Mouse (Mus musculus): ENCODE measurements around the gene Il9. TPM values are rescaled to one million over a fixed set of nuclear protein-coding genes. Genes with fewer than 3 reads are reported as not detected.

Gene Il9
- polyA plus RNA-seq, 1 experiment, result not detected

DNA sequence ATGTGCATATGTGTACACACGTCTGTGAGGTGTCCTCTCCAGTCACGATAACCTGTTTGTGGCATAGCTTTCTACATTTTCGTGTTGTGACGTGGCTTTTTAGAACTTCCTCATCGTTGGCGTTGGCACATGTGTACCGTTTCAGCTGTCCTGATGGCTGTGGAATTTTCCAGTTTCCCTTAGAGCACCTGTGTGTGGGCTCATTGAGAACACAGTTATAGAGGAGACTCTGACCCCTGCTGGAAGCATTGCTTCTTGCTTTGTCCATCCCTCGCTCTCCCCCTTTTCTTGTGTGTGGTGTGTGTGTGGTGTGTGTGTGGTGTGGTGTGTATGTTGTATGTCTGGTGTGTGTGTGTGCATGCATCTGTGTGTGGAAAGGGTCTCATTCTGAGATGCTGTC lies 32.0 kb downstream of the Il9 start:
- WGBS, result 32% methylated on average over 8 of the region's 8 CpGs
- H3K4me3 ChIP-seq (replicated peaks; ENCODE audit: insufficient read depth, low read depth, low read length), result no peak overlapping the region
- TF ChIP-seq POLR2A (IDR thresholded peaks at IDR 0.05; ENCODE audit: borderline replicate concordance, insufficient read depth, low read length) (no peak), CTCF (IDR thresholded peaks at IDR 0.05; ENCODE audit: borderline replicate concordance, insufficient read depth, low read depth, low read length) (peak; percentile 38; the same call in 1 of the 2 replicates)
- H3K27ac ChIP-seq (ENCODE audit: insufficient read depth, low read length), result no peak overlapping the region
- H3K4me1 ChIP-seq (ENCODE audit: control insufficient read depth, insufficient read depth, low read length), result peaks cover 13% of the 10 kb centered on the region
- H3K27me3 ChIP-seq (ENCODE audit: control insufficient read depth, insufficient read depth, low read length), result no peaks in the 10 kb centered on the region
- no peak for DNase-seq

DNA sequence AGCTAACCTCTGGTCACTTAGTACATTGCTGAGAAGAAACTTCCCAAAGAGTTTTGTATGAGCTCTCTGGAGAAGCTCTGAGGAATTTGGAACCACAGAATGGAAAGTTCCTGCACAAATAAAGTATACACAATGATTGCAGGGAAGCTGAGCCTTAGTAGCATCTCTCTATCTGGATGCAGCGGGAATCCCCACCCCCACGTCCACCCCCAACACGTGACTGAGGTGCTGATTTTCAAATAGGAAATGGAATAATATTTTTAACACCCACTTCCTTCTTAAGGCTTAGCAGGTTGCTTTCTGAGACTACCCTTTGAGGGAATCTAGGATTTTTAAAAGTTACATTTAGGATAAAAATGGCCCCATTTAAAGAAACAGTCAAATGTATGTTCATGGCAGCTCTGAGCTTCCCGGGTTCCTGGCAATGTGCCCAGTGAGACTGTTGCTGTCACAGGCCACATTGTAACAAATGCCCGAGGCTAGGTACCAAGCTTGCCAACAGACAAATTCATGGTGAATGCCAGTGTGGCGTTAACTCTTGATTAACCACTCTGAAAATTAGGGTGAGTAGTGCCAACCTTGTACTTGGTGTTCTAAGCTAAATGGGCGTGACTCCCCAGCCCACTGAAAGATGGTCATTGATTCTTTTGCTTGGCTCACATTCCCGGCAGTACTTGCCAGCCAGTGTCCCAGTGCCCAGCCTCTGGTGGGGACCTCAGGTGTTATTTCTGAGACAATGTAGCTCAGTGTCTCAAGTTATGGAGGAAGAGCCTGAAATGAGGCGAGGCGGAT lies 32.6 kb downstream of the Il9 start:
- Histone ChIP-seq H3K27me3 (ENCODE audit: control insufficient read depth, insufficient read depth, low read length) (no peaks in the 10 kb centered on the region), H3K27ac (ENCODE audit: insufficient read depth, low read length) (no peak overlapping the region), H3K4me1 (ENCODE audit: control insufficient read depth, insufficient read depth, low read length) (peaks cover 13% of the 10 kb centered on the region), H3K4me3 (replicated peaks; ENCODE audit: insufficient read depth, low read depth, low read length) (no peak overlapping the region)
- TF ChIP-seq POLR2A (IDR thresholded peaks at IDR 0.05; ENCODE audit: borderline replicate concordance, insufficient read depth, low read length), result no peak
- TF ChIP-seq CTCF (IDR thresholded peaks at IDR 0.05; ENCODE audit: borderline replicate concordance, insufficient read depth, low read depth, low read length), result no peak
- WGBS, result 16% methylated on average over 10 of the region's 10 CpGs
- DNase-seq, result peak; percentile 53 to 64

DNA sequence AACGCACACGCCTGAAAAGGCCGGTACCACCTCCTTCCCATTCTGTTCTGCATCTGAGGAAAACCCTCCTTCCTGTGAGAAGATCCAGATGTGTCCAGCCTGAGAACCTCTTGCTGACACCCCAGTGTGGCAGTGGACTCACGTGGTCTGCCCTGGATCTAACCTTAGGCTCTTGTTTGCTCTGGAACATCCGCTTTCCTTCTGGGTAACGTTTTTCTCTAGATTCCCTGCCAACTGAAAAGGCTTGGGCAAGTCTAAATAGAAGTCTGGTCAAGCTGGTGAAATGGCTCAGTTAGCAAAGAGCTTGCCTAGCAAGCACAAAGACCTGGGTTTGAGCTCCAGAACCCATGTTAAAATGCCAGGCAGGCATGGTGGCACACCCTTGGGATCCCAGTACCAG lies 37.0 kb downstream of the Il9 start:
- TF ChIP-seq CTCF (IDR thresholded peaks at IDR 0.05; ENCODE audit: borderline replicate concordance, insufficient read depth, low read depth, low read length) (no peak), POLR2A (IDR thresholded peaks at IDR 0.05; ENCODE audit: borderline replicate concordance, insufficient read depth, low read length) (no peak)
- H3K27me3 ChIP-seq (ENCODE audit: control insufficient read depth, insufficient read depth, low read length), result no peaks in the 10 kb centered on the region
- peaks cover 9% of the 10 kb centered on the region for H3K4me1 ChIP-seq (ENCODE audit: control insufficient read depth, insufficient read depth, low read length)
- no peak overlapping the region for H3K4me3 ChIP-seq (replicated peaks; ENCODE audit: insufficient read depth, low read depth, low read length)
- no peak overlapping the region for H3K27ac ChIP-seq (ENCODE audit: insufficient read depth, low read length)
- no peak for DNase-seq
- WGBS, result 88% methylated on average over 6 of the region's 6 CpGs

DNA sequence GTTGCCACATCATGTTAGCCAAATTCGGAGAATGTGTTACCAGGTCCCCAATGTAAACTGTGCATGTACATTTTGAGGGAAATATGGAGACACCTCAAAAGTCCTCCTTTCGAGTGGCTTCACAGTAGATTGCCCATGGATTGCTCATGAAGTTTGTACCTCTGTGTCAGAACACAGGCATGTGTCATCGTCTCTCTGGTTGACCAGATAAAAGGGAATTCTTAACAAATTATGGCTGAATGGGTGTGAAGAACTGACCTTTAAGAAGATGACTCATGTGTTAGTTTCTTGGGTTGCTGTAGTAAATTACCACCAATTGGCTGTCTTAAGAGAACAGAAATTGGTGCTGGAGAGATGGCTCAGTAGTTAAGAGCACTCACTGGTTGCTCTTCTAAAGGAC lies 37.9 kb downstream of the Il9 start:
- WGBS, result 94% methylated on average over 3 of the region's 3 CpGs
- Histone ChIP-seq H3K4me1 (ENCODE audit: control insufficient read depth, insufficient read depth, low read length) (peaks cover 5% of the 10 kb centered on the region), H3K27ac (ENCODE audit: insufficient read depth, low read length) (no peak overlapping the region), H3K27me3 (ENCODE audit: control insufficient read depth, insufficient read depth, low read length) (no peaks in the 10 kb centered on the region), H3K4me3 (replicated peaks; ENCODE audit: insufficient read depth, low read depth, low read length) (no peak overlapping the region)
- no peak for DNase-seq
- TF ChIP-seq CTCF (IDR thresholded peaks at IDR 0.05; ENCODE audit: borderline replicate concordance, insufficient read depth, low read depth, low read length) (no peak), POLR2A (IDR thresholded peaks at IDR 0.05; ENCODE audit: borderline replicate concordance, insufficient read depth, low read length) (no peak)

DNA sequence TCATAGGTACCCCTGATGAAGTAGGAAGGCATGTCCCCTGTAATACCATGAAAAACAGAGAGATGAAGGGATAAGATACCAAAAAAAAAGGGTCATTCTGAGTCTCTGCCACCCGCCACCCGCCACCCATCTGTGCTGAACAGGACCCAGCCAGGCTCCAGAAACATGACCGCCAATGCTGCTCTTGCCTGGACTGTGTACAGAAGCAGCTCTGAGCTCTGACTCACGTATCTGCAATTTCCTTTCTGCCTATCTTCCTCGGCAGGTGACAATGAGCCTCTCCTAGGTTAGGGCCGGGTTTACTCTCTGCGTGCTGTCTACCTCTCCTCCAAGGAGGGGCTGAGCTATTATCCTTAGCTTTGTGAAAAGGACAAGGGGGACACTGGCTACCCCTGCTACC lies 38.6 kb downstream of the Il9 start:
- WGBS, result 68% methylated on average over 7 of the region's 7 CpGs
- no peaks in the 10 kb centered on the region for H3K27me3 ChIP-seq (ENCODE audit: control insufficient read depth, insufficient read depth, low read length)

DNA sequence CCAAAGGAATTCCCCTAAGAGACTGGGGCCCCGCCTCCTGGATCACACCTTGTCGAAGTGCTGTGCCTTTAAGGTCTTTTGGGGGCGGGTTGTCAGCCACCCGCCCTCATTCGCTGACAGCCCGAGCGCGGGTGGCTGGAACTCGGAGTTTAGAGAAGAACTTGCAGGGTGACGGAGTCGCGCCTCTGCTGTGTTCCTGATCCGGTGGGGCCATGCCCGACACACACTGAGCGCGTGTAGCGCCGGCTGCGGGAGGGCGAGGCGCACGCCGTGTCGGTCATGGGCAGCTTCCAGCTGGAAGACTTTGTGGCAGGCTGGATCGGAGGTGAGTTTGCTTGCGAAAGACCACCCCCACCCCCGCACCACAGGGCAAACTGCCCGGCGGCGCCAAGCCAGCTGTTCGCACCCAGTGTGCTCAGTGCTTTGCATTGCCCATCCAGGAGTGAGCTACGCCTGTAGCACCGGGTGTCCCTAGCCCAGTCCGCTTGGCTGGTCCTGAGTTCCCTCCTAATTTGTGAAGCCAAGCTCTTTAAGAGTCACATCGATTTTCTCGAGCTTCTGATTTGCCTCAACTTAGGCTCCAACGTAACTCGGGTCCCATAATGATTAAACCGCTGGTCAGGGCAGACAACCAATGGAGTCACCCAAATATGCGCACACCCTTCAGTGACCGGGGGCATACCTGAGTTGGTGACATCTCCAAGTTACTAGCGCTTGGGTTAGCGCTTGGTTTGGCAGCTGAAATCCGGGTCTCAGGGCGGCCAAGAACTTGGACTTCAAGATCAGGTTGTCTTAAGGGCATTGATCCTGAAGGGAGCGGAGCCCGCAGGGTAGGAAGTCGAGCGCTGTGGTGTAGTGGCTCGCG lies 43.6 kb downstream of the Il9 start, which contains the start of gene Slc25a48:
TSS of gene Slc25a48 (plus strand) at position 145 of the 865 bp plus-strand sequence.
- WGBS, result 3% methylated on average over 51 of the region's 51 CpGs
- no peak for TF ChIP-seq POLR2A (IDR thresholded peaks at IDR 0.05; ENCODE audit: borderline replicate concordance, insufficient read depth, low read length)
- no peak for TF ChIP-seq CTCF (IDR thresholded peaks at IDR 0.05; ENCODE audit: borderline replicate concordance, insufficient read depth, low read depth, low read length)
- no peaks in the 10 kb centered on the region for H3K4me1 ChIP-seq (ENCODE audit: control insufficient read depth, insufficient read depth, low read length)
- H3K4me3 ChIP-seq (replicated peaks; ENCODE audit: insufficient read depth, low read depth, low read length), result no peak within 1 kb of the TSS
- H3K27me3 ChIP-seq (ENCODE audit: control insufficient read depth, insufficient read depth, low read length), result no peaks in the 10 kb centered on the region
- no peak for DNase-seq
- no peak within 1 kb of the TSS for H3K27ac ChIP-seq (ENCODE audit: insufficient read depth, low read length)

More for the DNA sequence above, 38.6 kb downstream of the Il9 start:
- TF ChIP-seq POLR2A (IDR thresholded peaks at IDR 0.05; ENCODE audit: borderline replicate concordance, insufficient read depth, low read length) (no peak), CTCF (IDR thresholded peaks at IDR 0.05; ENCODE audit: borderline replicate concordance, insufficient read depth, low read depth, low read length) (no peak)
- H3K4me1 ChIP-seq (ENCODE audit: control insufficient read depth, insufficient read depth, low read length), result no peaks in the 10 kb centered on the region
- DNase-seq, result no peak
- no peak overlapping the region for H3K4me3 ChIP-seq (replicated peaks; ENCODE audit: insufficient read depth, low read depth, low read length)
- H3K27ac ChIP-seq (ENCODE audit: insufficient read depth, low read length), result no peak overlapping the region

DNA sequence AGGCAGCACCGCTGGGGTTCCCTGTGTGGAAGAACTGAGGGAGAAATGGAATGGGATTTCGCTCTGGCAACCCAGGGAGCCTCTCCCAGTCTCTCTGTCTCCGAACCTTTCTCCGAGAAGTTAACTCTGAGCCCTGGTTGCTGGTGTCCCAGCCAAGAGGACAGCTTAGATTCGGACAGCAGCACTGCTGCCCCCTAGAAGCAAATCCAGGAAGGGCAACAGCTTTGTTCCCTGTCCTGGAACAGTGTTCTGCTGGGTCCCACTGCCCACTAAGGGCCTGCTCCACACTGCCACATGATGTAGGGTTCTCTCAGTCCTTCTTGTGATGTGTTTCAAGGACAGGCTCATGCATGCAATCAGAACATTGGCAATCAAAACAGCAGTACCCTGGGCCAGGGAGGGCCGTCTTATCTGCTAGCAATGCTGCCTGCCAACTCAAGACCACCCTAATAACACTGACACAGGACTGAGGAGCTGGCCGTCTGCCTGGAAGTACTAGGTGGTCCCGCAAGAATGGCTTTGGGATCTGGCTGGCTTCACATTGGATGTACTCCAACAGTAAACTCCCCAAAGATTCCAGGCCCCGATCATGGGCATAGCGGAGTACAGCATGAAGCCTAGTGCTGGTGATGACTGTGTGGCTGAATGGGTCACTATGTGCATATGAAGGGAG lies 46.3 kb downstream of the Il9 start:
- 73% methylated on average over 10 of the region's 10 CpGs for WGBS
- no peak for DNase-seq
- peaks cover 12% of the 10 kb centered on the region for H3K4me1 ChIP-seq (ENCODE audit: control insufficient read depth, insufficient read depth, low read length)
- TF ChIP-seq POLR2A (IDR thresholded peaks at IDR 0.05; ENCODE audit: borderline replicate concordance, insufficient read depth, low read length) (no peak), CTCF (IDR thresholded peaks at IDR 0.05; ENCODE audit: borderline replicate concordance, insufficient read depth, low read depth, low read length) (peak; percentile 20; the same call in 1 of the 2 replicates)
- H3K4me3 ChIP-seq (replicated peaks; ENCODE audit: insufficient read depth, low read depth, low read length), result no peak overlapping the region
- H3K27ac ChIP-seq (ENCODE audit: insufficient read depth, low read length), result no peak overlapping the region
- no peaks in the 10 kb centered on the region for H3K27me3 ChIP-seq (ENCODE audit: control insufficient read depth, insufficient read depth, low read length)
